Mouse (Mus musculus): ENCODE measurements around the gene S100a13.

Gene S100a13

GRCm38 (mm10) chr3:90508287-90508949 is 5.8 kb upstream of the S100a13 start:
- no peak for DNase-seq (ENCODE audit: low read depth, low spot score)

GRCm38 (mm10) chr3:90508950-90509746 is 5.1 kb upstream of the S100a13 start, which contains the start of gene Chtop:
Chtop (minus strand) TSS chr3:90509498.
- DNase-seq (ENCODE audit: low read depth, low spot score), result peak; percentile 97

GRCm38 (mm10) chr3:90509747-90510123 is 4.5 kb upstream of the S100a13 start:
- DNase-seq (ENCODE audit: low read depth, low spot score), result no peak

- no peak for DNase-seq (ENCODE audit: low read depth, low spot score)
Measured at GRCm38 (mm10) chr3:90512276-90512675, 2.0 kb upstream of the S100a13 start.

- DNase-seq (ENCODE audit: low read depth, low spot score), result no peak
Measured at GRCm38 (mm10) chr3:90512948-90513642, 1.1 kb upstream of the S100a13 start.

- DNase-seq (ENCODE audit: low read depth, low spot score), result no peak
Measured at GRCm38 (mm10) chr3:90514691-90515090, 456 bp downstream of the S100a13 start.

- no peak for DNase-seq (ENCODE audit: low read depth, low spot score)
Measured at GRCm38 (mm10) chr3:90515242-90515641, 1.0 kb downstream of the S100a13 start.

GRCm38 (mm10) chr3:90515789-90516188 is 1.6 kb downstream of the S100a13 start:
- no peak for DNase-seq (ENCODE audit: low read depth, low spot score)

- DNase-seq (ENCODE audit: low read depth, low spot score), result no peak
Measured at GRCm38 (mm10) chr3:90517711-90518110, 3.5 kb downstream of the S100a13 start.

GRCm38 (mm10) chr3:90525421-90525820 is 11.2 kb downstream of the S100a13 start:
- no peak for DNase-seq (ENCODE audit: low read depth, low spot score)

GRCm38 (mm10) chr3:90526076-90526475 is 11.8 kb downstream of the S100a13 start:
- DNase-seq (ENCODE audit: low read depth, low spot score), result no peak

- no peak for DNase-seq (ENCODE audit: low read depth, low spot score)
Measured at GRCm38 (mm10) chr3:90526580-90526979, 12.3 kb downstream of the S100a13 start, which contains the start of gene S100a14. S100a14 (plus strand) TSS chr3:90526856.

GRCm38 (mm10) chr3:90527291-90527873 is 13.1 kb downstream of the S100a13 start:
- no peak for DNase-seq (ENCODE audit: low read depth, low spot score)

GRCm38 (mm10) chr3:90531713-90532112 is 17.5 kb downstream of the S100a13 start:
- no peak for DNase-seq (ENCODE audit: low read depth, low spot score)

- DNase-seq (ENCODE audit: low read depth, low spot score), result no peak
Measured at GRCm38 (mm10) chr3:90535446-90535845, 21.2 kb downstream of the S100a13 start.

- DNase-seq (ENCODE audit: low read depth, low spot score), result no peak
Measured at GRCm38 (mm10) chr3:90537141-90537904, 23.1 kb downstream of the S100a13 start, which contains the start of gene S100a16. S100a16 (plus strand) TSS chr3:90537254.

GRCm38 (mm10) chr3:90537905-90538296 is 23.7 kb downstream of the S100a13 start:
- no peak for DNase-seq (ENCODE audit: low read depth, low spot score)

GRCm38 (mm10) chr3:90540904-90541303 is 26.7 kb downstream of the S100a13 start:
- no peak for DNase-seq (ENCODE audit: low read depth, low spot score)

- no peak for DNase-seq (ENCODE audit: low read depth, low spot score)
Measured at GRCm38 (mm10) chr3:90549676-90550420, 35.6 kb downstream of the S100a13 start.

GRCm38 (mm10) chr3:90550421-90550790 is 36.2 kb downstream of the S100a13 start:
- no peak for DNase-seq (ENCODE audit: low read depth, low spot score)

Measured in retina, adult 2 months (tissue).